Mouse (Mus musculus) liver, embryonic 14.5 days (tissue): ENCODE data around the gene Fam222b.

Experiments used
- CTCF ChIP-seq: IDR thresholded peaks from 2 replicates; pipeline ENCODE4 v1.5.1; 2016; ENCODE audit warnings: antibody characterized with exemption, low read depth, control low read depth
- EP300 ChIP-seq: IDR thresholded peaks from 2 replicates; pipeline ENCODE4 v1.6.1; 2016; ENCODE audit warnings: antibody characterized with exemption, low read depth

- TF ChIP-seq EP300 (no peak; the same call in 1 of the 2 replicates), CTCF (peak; percentile 99)
Observed at GRCm38 (mm10) chr11:78177903-78178858, 83.7 kb downstream of the Fam222b start.
